Mouse (Mus musculus) limb, embryonic 13.5 days (tissue): ENCODE measurements around the gene Prelid3b. TPM values are rescaled to one million over a fixed set of nuclear protein-coding genes. Genes with fewer than 3 reads are reported as not detected.
A peak's percentile ranks its signal among the peaks of the same experiment; 100 is the strongest.

Source experiments
- ATAC-seq: fragments of 200-750 bp; cut with Nextera tagmentation; 2 replicates; pipeline ENCODE4 v1.8.0; 2017; ENCODE audit warnings: low read depth, moderate number of reproducible peaks, moderate TSS enrichment; ENCODE audit not compliant: low FRiP score
- H3K27ac ChIP-seq: fragments of 300-500 bp; sonication (generic); 2 replicates; pipeline ENCODE4 v1.5.1; 2015; ENCODE audit warnings: inconsistent platforms, mild to moderate bottlenecking, moderate library complexity
- H3K27me3 ChIP-seq: fragments of 300-500 bp; sonication (generic); 2 replicates; pipeline ENCODE4 v1.6.1; 2015; ENCODE audit warnings: mild to moderate bottlenecking, inconsistent platforms
- H3K36me3 ChIP-seq: fragments of 300-500 bp; sonication (generic); 2 replicates; pipeline ENCODE4 v1.6.1; 2015; ENCODE audit warnings: inconsistent platforms, mild to moderate bottlenecking, moderate library complexity
- H3K4me1 ChIP-seq: fragments of 300-500 bp; sonication (generic); 2 replicates; pipeline ENCODE4 v1.6.1; 2015; ENCODE audit warnings: inconsistent platforms
- H3K4me2 ChIP-seq: fragments of 300-500 bp; sonication (generic); replicated peaks from 2 replicates; pipeline ENCODE4 v1.6.1; 2015; ENCODE audit warnings: inconsistent platforms, mild to moderate bottlenecking, moderate library complexity
- H3K4me3 ChIP-seq: fragments of 300-500 bp; sonication (generic); 2 replicates; pipeline ENCODE4 v1.5.1; 2015; ENCODE audit warnings: moderate library complexity, mild to moderate bottlenecking, inconsistent platforms
- H3K9ac ChIP-seq: fragments of 300-500 bp; sonication (generic); 2 replicates; pipeline ENCODE4 v1.6.1; 2015; ENCODE audit warnings: mild to moderate bottlenecking, inconsistent platforms
- H3K9me3 ChIP-seq: fragments of 300-500 bp; sonication (generic); 2 replicates; pipeline ENCODE4 v1.6.1; 2016; ENCODE audit warnings: inconsistent platforms
- WGBS: fragments of 180-500 bp; shearing (Covaris S2); methylation state at CpG from one replicate; pipeline ENCODE4 v1.1.7; 2015; 5-methylcytosine and 5-hydroxymethylcytosine counted together
- polyA plus RNA-seq: library from polyadenylated mRNA; unstranded; fragments of >200 nt; fragmentation: Nextera tagmentation; extraction: Ambion mirVana; gene quantifications from 2 replicates; pipeline ENCODE4 v1.2.1, GENCODE M21; 2015

The Prelid3b gene
- polyA plus RNA-seq: 108 and 110 TPM in 2 replicates

DNA sequence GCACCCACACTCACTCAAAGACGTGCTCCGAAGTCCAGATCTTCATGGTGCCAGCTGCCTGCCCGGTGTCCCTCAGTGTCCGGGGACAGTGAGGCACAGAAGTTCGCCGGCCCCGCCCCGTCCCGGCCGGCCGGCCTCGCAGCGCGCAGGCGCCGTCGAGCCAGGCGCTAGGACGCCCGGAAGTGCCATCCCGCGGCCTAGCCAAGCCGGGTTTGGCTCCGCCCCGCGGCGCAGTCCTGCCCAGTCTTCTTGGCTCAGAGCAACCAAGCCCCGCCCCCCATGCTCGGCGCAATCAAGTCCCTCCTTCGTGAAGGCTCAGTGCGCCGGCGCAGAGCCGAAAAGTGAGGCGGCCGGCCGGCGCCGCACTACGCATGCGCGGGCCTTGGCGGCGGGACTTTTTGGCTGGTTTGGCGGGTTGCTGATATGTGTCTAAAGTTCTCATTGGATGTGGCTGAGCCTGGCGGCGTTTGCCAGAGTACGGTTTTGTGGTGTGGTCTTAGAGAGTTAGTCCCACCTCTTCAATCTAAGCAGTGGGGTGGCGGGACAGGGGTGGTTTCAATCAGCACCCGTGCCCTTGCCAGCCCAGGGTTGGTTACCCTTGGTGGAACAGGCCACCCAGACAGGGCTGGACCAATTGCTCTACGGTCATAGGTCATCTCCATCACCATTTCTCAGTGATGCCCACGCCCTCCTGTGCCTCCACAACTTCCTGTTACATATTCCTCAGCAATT lies at the start of gene Prelid3b:
Gene Prelid3b, minus strand, starts transcription at position 264 of the 732 bp plus-strand sequence.
- peak within 1 kb of the TSS; percentile 82 for H3K4me2 ChIP-seq
- peaks cover 9% of the 10 kb centered on the region for H3K4me1 ChIP-seq
- H3K4me3 ChIP-seq: peak within 1 kb of the TSS; percentile 79
- peak; percentile 98 for ATAC-seq
- under 1% methylated on average over 53 of the region's 53 CpGs for WGBS
- no peaks in the 10 kb centered on the region; the same call in 1 of the 2 replicates for H3K9me3 ChIP-seq
- H3K27me3 ChIP-seq: no peaks in the 10 kb centered on the region
- peak within 1 kb of the TSS; percentile 88 for H3K9ac ChIP-seq
- H3K27ac ChIP-seq: peak within 1 kb of the TSS; percentile 73
- peaks cover 35% of the 10 kb centered on the region for H3K36me3 ChIP-seq

DNA sequence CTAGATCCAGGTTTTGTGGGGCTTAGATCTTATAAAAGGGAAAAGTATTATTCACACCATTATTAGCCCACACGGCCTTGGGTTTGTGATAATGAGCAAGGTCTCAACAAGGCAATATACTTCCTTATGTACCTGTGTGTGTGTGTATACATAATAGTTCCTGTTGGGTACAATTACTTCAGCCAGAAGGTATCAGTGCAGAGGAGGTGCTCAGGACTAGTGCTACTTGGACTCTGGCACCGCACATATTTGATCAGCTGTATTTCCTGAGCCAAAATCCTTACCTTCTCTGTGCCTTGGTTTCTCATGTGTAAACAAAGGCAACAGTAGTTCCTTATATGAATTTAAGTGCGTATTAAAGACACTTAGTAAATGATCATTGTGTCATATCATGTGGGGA lies 49.3 kb upstream of the Prelid3b start:
- Histone ChIP-seq H3K9me3 (no peaks in the 10 kb centered on the region), H3K4me2 (no peak overlapping the region), H3K27ac (no peak overlapping the region), H3K9ac (no peak overlapping the region), H3K4me3 (no peak overlapping the region), H3K36me3 (no peaks in the 10 kb centered on the region), H3K27me3 (no peaks in the 10 kb centered on the region), H3K4me1 (no peaks in the 10 kb centered on the region)
- WGBS: 88% methylated on average over 3 of the region's 3 CpGs
- ATAC-seq: no peak

- 71% methylated on average over 8 of the region's 8 CpGs for WGBS
- no peak overlapping the region for H3K4me3 ChIP-seq
- ATAC-seq: no peak
These were observed 44.5 kb upstream of the Prelid3b start for GRCm38 (mm10) chr2:174517141-174518079.

DNA sequence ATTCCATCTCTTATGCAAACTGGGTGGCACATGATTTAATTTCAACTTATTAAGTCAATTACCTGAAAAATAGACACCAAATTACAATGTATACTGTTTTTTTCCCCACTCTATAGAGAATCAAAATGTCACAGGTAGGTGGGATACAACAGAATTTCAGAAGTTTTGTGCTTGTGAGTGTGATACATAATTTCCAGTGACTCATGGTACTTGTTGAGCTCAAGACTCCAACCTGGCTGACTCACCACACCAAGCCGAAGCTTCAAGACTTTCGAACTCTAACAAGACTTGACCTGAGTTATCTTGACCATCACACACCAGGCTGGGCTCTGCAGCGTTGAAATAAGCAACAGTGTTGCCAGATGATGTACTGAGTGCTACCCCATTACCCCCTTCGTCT lies 42.0 kb upstream of the Prelid3b start:
- Histone ChIP-seq H3K4me2 (no peak overlapping the region), H3K9me3 (no peaks in the 10 kb centered on the region), H3K9ac (no peak overlapping the region), H3K4me1 (no peaks in the 10 kb centered on the region), H3K36me3 (no peaks in the 10 kb centered on the region), H3K27ac (no peak overlapping the region), H3K27me3 (no peaks in the 10 kb centered on the region), H3K4me3 (no peak overlapping the region)
- no peak for ATAC-seq
- 79% methylated on average over 4 of the region's 4 CpGs for WGBS

More at GRCm38 (mm10) chr2:174517141-174518079, 44.5 kb upstream of the Prelid3b start:
- no peak overlapping the region for H3K9ac ChIP-seq
- no peaks in the 10 kb centered on the region for H3K9me3 ChIP-seq
- no peaks in the 10 kb centered on the region for H3K36me3 ChIP-seq
- H3K4me2 ChIP-seq: no peak overlapping the region
- no peak overlapping the region for H3K27ac ChIP-seq
- no peaks in the 10 kb centered on the region for H3K4me1 ChIP-seq
- H3K27me3 ChIP-seq: no peaks in the 10 kb centered on the region

DNA sequence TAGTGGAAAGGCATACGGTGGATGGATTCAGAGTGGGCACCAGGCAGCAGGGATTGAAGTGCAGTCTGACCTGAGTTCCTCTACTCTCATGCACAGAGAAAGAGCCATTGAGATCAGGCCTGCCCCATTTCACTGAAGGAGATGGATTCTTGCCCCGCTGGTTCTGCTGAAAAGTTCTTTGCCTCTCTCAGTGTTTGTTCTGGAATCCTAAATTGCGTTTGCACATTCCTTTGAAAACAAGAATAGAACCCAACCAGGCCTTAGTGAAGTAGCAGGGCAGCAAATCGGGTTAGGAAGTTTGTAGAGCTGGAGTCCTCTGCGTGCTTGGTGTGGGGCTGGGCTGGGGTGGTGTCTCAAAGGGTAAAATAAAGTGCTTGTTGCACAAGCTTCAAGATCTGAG lies 40.9 kb upstream of the Prelid3b start:
- Histone ChIP-seq H3K9me3 (no peaks in the 10 kb centered on the region), H3K4me3 (no peak overlapping the region), H3K4me1 (no peaks in the 10 kb centered on the region), H3K4me2 (no peak overlapping the region), H3K9ac (no peak overlapping the region), H3K36me3 (no peaks in the 10 kb centered on the region), H3K27me3 (no peaks in the 10 kb centered on the region), H3K27ac (no peak overlapping the region)
- 81% methylated on average over 5 of the region's 5 CpGs for WGBS
- ATAC-seq: no peak

GRCm38 (mm10) chr2:174509825-174510224 lies 36.9 kb upstream of the Prelid3b start:
- no peak overlapping the region for H3K4me3 ChIP-seq
- no peak for ATAC-seq
- no peak overlapping the region for H3K9ac ChIP-seq
- no peaks in the 10 kb centered on the region for H3K9me3 ChIP-seq
- no peaks in the 10 kb centered on the region for H3K27me3 ChIP-seq
- H3K4me1 ChIP-seq: no peaks in the 10 kb centered on the region
- no peak overlapping the region for H3K4me2 ChIP-seq
- H3K36me3 ChIP-seq: no peaks in the 10 kb centered on the region
- H3K27ac ChIP-seq: no peak overlapping the region
- 76% methylated on average over 8 of the region's 8 CpGs for WGBS

- H3K4me3 ChIP-seq: no peak overlapping the region
- 67% methylated on average over 4 of the region's 4 CpGs for WGBS
- H3K27ac ChIP-seq: no peak overlapping the region
- no peak overlapping the region for H3K4me2 ChIP-seq
- H3K4me1 ChIP-seq: peaks cover 3% of the 10 kb centered on the region; the same call in 1 of the 2 replicates
- H3K36me3 ChIP-seq: no peaks in the 10 kb centered on the region
- no peak for ATAC-seq
- no peak overlapping the region for H3K9ac ChIP-seq
- no peaks in the 10 kb centered on the region for H3K9me3 ChIP-seq
- H3K27me3 ChIP-seq: no peaks in the 10 kb centered on the region
These were observed 35.1 kb upstream of the Prelid3b start for GRCm38 (mm10) chr2:174507998-174508397.

- Histone ChIP-seq H3K36me3 (no peaks in the 10 kb centered on the region), H3K9ac (no peak overlapping the region), H3K4me1 (peaks cover 19% of the 10 kb centered on the region), H3K27ac (no peak overlapping the region), H3K4me2 (no peak overlapping the region), H3K27me3 (no peaks in the 10 kb centered on the region), H3K9me3 (no peaks in the 10 kb centered on the region), H3K4me3 (no peak overlapping the region)
- 80% methylated on average over 25 of the region's 25 CpGs for WGBS
- ATAC-seq: no peak
These were observed 30.1 kb upstream of the Prelid3b start for GRCm38 (mm10) chr2:174502831-174503460.

DNA sequence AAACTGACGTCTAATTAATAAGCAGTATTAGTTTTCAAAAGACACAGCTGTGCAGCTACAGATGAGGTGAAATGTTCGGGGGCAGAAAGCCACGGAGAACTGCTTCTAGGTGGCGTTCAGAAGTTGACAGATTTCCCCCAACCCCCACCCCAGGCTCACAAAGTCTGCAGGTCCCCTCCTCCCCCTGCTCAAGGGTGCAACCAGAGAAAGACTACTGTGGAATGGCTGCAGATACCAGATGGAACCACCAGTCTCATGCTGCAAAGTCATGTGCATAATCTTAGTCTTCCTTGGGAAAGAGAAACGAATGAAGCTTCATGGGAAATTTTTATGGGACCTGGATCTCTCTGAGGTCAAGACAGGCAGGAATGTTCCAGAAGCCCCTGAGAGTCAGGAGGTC lies 29.4 kb upstream of the Prelid3b start:
- no peak overlapping the region for H3K27ac ChIP-seq
- H3K27me3 ChIP-seq: no peaks in the 10 kb centered on the region
- H3K36me3 ChIP-seq: no peaks in the 10 kb centered on the region
- H3K9ac ChIP-seq: no peak overlapping the region
- H3K4me2 ChIP-seq: no peak overlapping the region
- no peak for ATAC-seq
- H3K4me1 ChIP-seq: peaks cover 19% of the 10 kb centered on the region
- H3K9me3 ChIP-seq: no peaks in the 10 kb centered on the region
- 28% methylated on average over 5 of the region's 5 CpGs for WGBS
- no peak overlapping the region for H3K4me3 ChIP-seq

DNA sequence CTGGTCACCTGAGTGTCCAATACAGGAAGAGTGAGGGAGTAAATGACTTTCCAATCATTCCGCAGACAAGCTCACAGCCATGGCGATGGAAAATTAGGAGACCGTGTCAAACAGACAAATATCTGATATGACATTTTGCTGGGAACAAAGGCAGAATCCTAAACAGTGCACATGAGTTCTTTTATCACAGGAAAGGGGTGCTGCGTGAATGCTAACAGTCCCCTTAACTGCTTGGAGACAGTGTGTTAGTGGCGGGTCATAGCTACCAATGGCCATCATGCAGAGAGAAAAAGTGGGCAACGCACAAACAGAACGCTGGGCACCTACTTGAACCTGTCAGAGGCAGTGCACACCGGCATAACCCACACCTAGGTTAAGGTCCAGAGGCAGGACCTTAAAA lies 28.6 kb upstream of the Prelid3b start:
- H3K9ac ChIP-seq: no peak overlapping the region
- no peaks in the 10 kb centered on the region for H3K9me3 ChIP-seq
- no peak overlapping the region for H3K4me2 ChIP-seq
- ATAC-seq: no peak
- H3K27ac ChIP-seq: no peak overlapping the region
- peaks cover 19% of the 10 kb centered on the region for H3K4me1 ChIP-seq
- WGBS: 73% methylated on average over 8 of the region's 8 CpGs
- no peaks in the 10 kb centered on the region for H3K27me3 ChIP-seq
- no peak overlapping the region for H3K4me3 ChIP-seq
- H3K36me3 ChIP-seq: no peaks in the 10 kb centered on the region

DNA sequence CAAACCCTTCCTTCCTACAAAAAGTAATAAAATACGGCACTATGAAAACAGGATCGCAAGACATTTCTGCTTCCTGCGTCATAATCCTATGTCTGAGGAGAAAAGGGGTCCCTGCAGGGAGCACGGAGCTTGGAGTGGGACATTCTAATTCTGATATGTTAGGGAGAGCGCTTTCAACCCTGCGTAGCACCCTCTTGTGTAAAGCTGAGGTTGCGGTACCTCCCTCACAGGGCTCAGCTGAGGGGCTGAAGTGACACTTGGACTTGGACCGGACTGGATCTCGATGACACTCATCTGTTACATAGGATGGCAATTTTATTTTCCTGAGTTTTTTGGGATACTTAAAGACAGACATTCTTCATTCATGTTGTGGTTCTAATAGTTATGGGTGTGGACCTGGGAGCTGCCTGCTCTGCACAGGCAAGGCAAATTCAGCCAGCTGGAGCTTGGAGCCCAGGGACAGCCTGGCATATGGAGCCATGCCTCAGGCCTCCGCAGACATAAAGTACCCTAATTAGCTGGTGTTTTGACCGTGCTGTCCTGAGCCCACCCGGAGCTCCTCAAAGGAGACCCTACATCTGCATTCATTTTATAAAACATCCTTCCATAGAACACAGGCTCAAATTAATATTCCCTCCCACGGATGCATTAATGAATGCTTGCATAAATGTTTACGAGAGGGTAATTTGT lies 28.1 kb upstream of the Prelid3b start:
- H3K27ac ChIP-seq: no peak overlapping the region
- H3K4me3 ChIP-seq: no peak overlapping the region
- H3K9ac ChIP-seq: no peak overlapping the region
- H3K36me3 ChIP-seq: no peaks in the 10 kb centered on the region
- no peak for ATAC-seq
- no peaks in the 10 kb centered on the region for H3K27me3 ChIP-seq
- H3K4me2 ChIP-seq: no peak overlapping the region
- H3K9me3 ChIP-seq: no peaks in the 10 kb centered on the region
- peaks cover 19% of the 10 kb centered on the region for H3K4me1 ChIP-seq
- WGBS: 57% methylated on average over 14 of the region's 14 CpGs
